Mouse (Mus musculus) ES-Bruce4 (cell line): ENCODE measurements at regions not wholly inside any gene's neighbourhood (a gene's known extent, or its start where the extent isn't known, plus 50 kb on each side); places are given as distances from the start of the nearest gene placed in this dataset.
"Not testable (repeated sequence)": the region's sequence is repeated elsewhere in the genome, so short reads cannot be mapped to it uniquely, and the experiment has no call there.

Experiments used
- CTCF ChIP-seq: IDR thresholded peaks from one replicate; pipeline ENCODE4 v1.8.1; 2011; ENCODE audit warnings: low read depth, low read length
- POLR2A ChIP-seq: IDR thresholded peaks from one replicate; pipeline ENCODE4 v1.8.1; 2011; ENCODE audit warnings: low read length; ENCODE audit not compliant: insufficient read depth

- TF ChIP-seq CTCF, POLR2A: not testable (repeated sequence)
Measured at GRCm38 (mm10) chr19:8517721-8518120, 73.3 kb upstream of the Slc22a8 start.
